Mouse (Mus musculus) stomach, embryonic 14.5 days (tissue): Measurements from ENCODE around the gene Gas8. TPM values are rescaled to one million over a fixed set of nuclear protein-coding genes. Genes with fewer than 3 reads are reported as not detected.
A peak's percentile ranks its signal among the peaks of the same experiment; 100 is the strongest.
"Not testable (repeated sequence)": the region's sequence is repeated elsewhere in the genome, so short reads cannot be mapped to it uniquely, and the experiment has no call there.

Experiments used
- ATAC-seq: fragments of 200-750 bp; cut with Nextera tagmentation; 2 replicates; pipeline ENCODE4 v1.8.0; 2017; ENCODE audit warnings: low read depth, moderate TSS enrichment; ENCODE audit not compliant: insufficient number of reproducible peaks, insufficient read depth, low FRiP score
- H3K27ac ChIP-seq: fragments of 300-500 bp; sonication (generic); 2 replicates; pipeline ENCODE4 v1.5.1; 2014; ENCODE audit warnings: mild to moderate bottlenecking, low read length, moderate library complexity, mixed read lengths
- H3K27me3 ChIP-seq: fragments of 300-500 bp; sonication (generic); 2 replicates; pipeline ENCODE4 v1.6.1; 2014; ENCODE audit warnings: low read length, control low read depth, mixed read lengths; ENCODE audit not compliant: control insufficient read depth, insufficient read depth
- H3K36me3 ChIP-seq: fragments of 300-500 bp; sonication (generic); 2 replicates; pipeline ENCODE4 v1.6.1; 2014; ENCODE audit warnings: mild to moderate bottlenecking, control low read depth, low read length, moderate library complexity, mixed read lengths; ENCODE audit not compliant: control insufficient read depth, insufficient read depth
- H3K4me1 ChIP-seq: fragments of 300-500 bp; sonication (generic); 2 replicates; pipeline ENCODE4 v1.6.1; 2014; ENCODE audit warnings: low read length, control low read depth, mixed read lengths; ENCODE audit not compliant: control insufficient read depth, insufficient read depth
- H3K4me2 ChIP-seq: fragments of 300-500 bp; sonication (generic); replicated peaks from 2 replicates; pipeline ENCODE4 v1.6.1; 2014; ENCODE audit warnings: low read depth, low read length, control low read depth
- H3K4me3 ChIP-seq: fragments of 300-500 bp; sonication (generic); 2 replicates; pipeline ENCODE4 v1.5.1; 2014; ENCODE audit warnings: low read depth, low read length, control low read depth
- H3K9ac ChIP-seq: fragments of 300-500 bp; sonication (generic); replicated peaks from 2 replicates; pipeline ENCODE4 v1.6.1; 2014; ENCODE audit warnings: low read depth, mild to moderate bottlenecking, control low read depth, low read length, moderate library complexity, mixed read lengths
- H3K9me3 ChIP-seq: fragments of 300-500 bp; sonication (generic); 2 replicates; pipeline ENCODE4 v1.6.1; 2016; ENCODE audit warnings: low read depth, low read length, control low read depth; ENCODE audit not compliant: control insufficient read depth
- WGBS: fragments of 180-500 bp; shearing (Covaris S2); extraction: QIAGEN DNeasy Blood & Tissue Kit; methylation state at CpG from one replicate; pipeline ENCODE4 v1.1.7; 2014; 5-methylcytosine and 5-hydroxymethylcytosine counted together
- polyA plus RNA-seq: library from polyadenylated mRNA; unstranded; fragments of >200 nt; fragmentation: Nextera tagmentation; extraction: Ambion mirVana; gene quantifications from 2 replicates; pipeline ENCODE4 v1.2.1, GENCODE M21; 2014

The Gas8 gene
- polyA plus RNA-seq: 31.3 and 32.5 TPM in 2 replicates

DNA sequence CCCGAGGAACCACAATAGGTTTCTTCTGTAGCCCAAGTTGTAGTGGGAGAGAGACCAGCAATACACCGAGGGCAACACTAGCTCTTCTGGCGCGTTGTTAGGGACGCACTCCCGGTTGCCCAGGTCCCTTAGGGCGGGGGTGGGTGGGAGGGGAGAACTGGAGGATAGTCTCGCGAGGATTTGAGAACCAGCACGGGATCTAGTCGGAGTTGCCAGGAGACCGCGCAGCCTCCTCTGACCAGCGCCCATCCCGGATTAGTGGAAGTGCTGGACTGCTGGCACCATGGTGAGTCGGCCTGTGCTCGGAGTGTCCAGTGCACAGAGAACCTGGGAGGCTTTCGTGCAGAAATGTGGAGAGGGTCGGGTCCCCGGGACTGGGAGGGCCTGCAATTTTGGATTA, at the start of gene Gas8:
Gene Gas8 (plus strand): TSS at position 168 of the 400 bp plus-strand sequence.
- H3K36me3 ChIP-seq: peaks cover 13% of the 10 kb centered on the region; the same call in 1 of the 2 replicates
- no peaks in the 10 kb centered on the region for H3K9me3 ChIP-seq
- H3K4me3 ChIP-seq: peak within 1 kb of the TSS; percentile 86
- peak within 1 kb of the TSS; percentile 64 for H3K9ac ChIP-seq
- ATAC-seq: peak; percentile 95
- H3K4me1 ChIP-seq: peaks cover 7% of the 10 kb centered on the region
- H3K4me2 ChIP-seq: peak within 1 kb of the TSS; percentile 96
- H3K27me3 ChIP-seq: peaks cover 12% of the 10 kb centered on the region; the same call in 1 of the 2 replicates
- WGBS: 0% methylated on average over 20 of the region's 20 CpGs
- no peak within 1 kb of the TSS for H3K27ac ChIP-seq

- H3K9ac ChIP-seq, H3K4me1 ChIP-seq: not testable (repeated sequence)
- WGBS: 42% methylated on average over 6 of the region's 6 CpGs
These were observed 45.6 kb upstream of the Gas8 start for GRCm38 (mm10) chr8:123472991-123473390.

GRCm38 (mm10) chr8:123474549-123474948, 44.1 kb upstream of the Gas8 start:
- H3K27ac ChIP-seq: not testable (repeated sequence)

More at GRCm38 (mm10) chr8:123472991-123473390, 45.6 kb upstream of the Gas8 start:
- not testable (repeated sequence) for H3K4me3 ChIP-seq, H3K4me2 ChIP-seq, ATAC-seq, H3K36me3 ChIP-seq, H3K27ac ChIP-seq, H3K9me3 ChIP-seq, H3K27me3 ChIP-seq

GRCm38 (mm10) chr8:123476911-123477736, 41.5 kb upstream of the Gas8 start:
- H3K4me2 ChIP-seq: peak overlapping the region; percentile 56
- peaks cover 5% of the 10 kb centered on the region; the same call in 1 of the 2 replicates for H3K4me1 ChIP-seq
- no peaks in the 10 kb centered on the region for H3K9me3 ChIP-seq
- H3K4me3 ChIP-seq: peak overlapping the region; percentile 79
- H3K9ac ChIP-seq: peak overlapping the region; percentile 63
- peak overlapping the region; percentile 93 for H3K27ac ChIP-seq
- ATAC-seq: peak; percentile 39; the same call in 1 of the 2 replicates
- H3K27me3 ChIP-seq: no peaks in the 10 kb centered on the region
- peaks cover 14% of the 10 kb centered on the region; the same call in 1 of the 2 replicates for H3K36me3 ChIP-seq
- 11% methylated on average over 34 of the region's 34 CpGs for WGBS

More at GRCm38 (mm10) chr8:123474549-123474948, 44.1 kb upstream of the Gas8 start:
- H3K9ac ChIP-seq, H3K36me3 ChIP-seq, ATAC-seq, H3K4me3 ChIP-seq, H3K4me2 ChIP-seq, H3K27me3 ChIP-seq, H3K4me1 ChIP-seq, H3K9me3 ChIP-seq: not testable (repeated sequence)
- 64% methylated on average over 5 of the region's 5 CpGs for WGBS

DNA sequence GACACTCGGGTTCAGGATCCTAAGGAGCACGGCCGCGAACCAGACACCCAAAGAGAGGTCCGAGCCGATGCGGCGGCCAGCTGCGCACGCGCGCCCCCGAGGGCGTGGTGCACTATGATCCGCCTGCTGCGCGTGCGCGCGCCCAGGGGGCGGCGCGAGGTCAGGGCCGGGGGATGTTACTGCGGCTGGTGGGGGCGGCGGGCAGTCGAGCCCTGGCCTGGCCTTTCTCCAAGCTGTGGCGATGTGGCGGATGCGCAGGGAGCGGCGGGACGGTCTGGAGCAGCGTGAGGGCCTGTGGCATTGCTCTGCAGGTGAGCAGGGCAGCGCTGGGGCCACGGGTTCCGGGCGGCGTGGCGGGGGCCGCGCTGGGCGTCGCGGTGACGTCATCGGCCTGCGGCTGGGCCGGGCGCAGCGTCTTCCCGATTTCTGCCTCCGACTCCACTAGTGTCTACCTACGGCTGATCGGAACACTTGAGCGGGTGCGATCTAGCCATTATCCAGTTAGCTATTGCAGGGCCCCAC, 40.8 kb upstream of the Gas8 start, which contains the start of gene Afg3l1:
Gene Afg3l1 (plus strand): TSS at position 167 of the 522 bp plus-strand sequence.
- Histone ChIP-seq H3K9me3 (no peaks in the 10 kb centered on the region), H3K27ac (peak within 1 kb of the TSS; percentile 93), H3K4me1 (peaks cover 5% of the 10 kb centered on the region; the same call in 1 of the 2 replicates), H3K36me3 (peaks cover 17% of the 10 kb centered on the region; the same call in 1 of the 2 replicates), H3K27me3 (no peaks in the 10 kb centered on the region), H3K9ac (peak within 1 kb of the TSS; percentile 63), H3K4me3 (peak within 1 kb of the TSS; percentile 79), H3K4me2 (peak within 1 kb of the TSS; percentile 88)
- peak; percentile 90 for ATAC-seq
- under 1% methylated on average over 58 of the region's 58 CpGs for WGBS

DNA sequence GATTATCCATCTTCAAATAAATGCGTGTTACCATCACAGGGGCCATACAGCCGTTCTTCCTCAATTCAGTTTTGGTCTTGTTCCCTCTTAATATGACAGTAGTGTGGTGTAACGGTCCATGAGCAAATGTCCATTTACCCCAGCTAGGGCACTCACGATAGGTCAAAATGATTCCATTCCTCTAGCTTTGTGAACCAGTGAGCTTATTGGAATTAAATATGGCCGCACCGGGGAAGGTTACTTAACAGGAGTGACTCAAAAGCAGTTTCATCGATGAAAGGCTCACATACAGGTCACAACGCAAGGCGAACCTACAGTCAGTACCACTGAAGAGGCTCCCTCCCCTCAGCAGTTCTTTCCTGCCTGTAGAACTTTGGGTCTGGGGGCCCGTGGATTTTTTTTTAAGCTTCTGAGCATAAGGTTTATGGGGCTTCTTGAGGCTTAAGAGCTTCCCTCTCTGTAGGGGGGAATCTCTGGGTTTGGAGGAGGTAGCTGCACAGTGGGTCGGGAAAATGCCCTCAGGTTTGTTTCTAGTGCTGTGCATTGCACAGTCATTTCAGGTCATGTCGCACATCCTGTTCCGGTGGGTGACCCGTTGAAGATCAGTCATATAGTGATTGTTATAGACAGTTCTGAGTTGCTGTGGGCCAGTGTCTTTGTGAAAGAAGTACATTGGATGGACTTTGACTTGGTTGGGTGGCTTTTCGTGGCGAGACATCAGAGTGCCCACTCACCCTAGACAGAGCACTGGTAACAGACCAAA, 40.0 kb upstream of the Gas8 start:
- WGBS: 32% methylated on average over 16 of the region's 16 CpGs
- ATAC-seq: no peak
- H3K4me2 ChIP-seq: peak overlapping the region; percentile 88
- H3K9me3 ChIP-seq: no peaks in the 10 kb centered on the region
- H3K4me1 ChIP-seq: peaks cover 5% of the 10 kb centered on the region; the same call in 1 of the 2 replicates
- H3K36me3 ChIP-seq: peaks cover 21% of the 10 kb centered on the region; the same call in 1 of the 2 replicates
- peak overlapping the region; percentile 63 for H3K9ac ChIP-seq
- H3K27me3 ChIP-seq: no peaks in the 10 kb centered on the region
- peak overlapping the region; percentile 79 for H3K4me3 ChIP-seq
- H3K27ac ChIP-seq: no peak overlapping the region; the same call in 1 of the 2 replicates

DNA sequence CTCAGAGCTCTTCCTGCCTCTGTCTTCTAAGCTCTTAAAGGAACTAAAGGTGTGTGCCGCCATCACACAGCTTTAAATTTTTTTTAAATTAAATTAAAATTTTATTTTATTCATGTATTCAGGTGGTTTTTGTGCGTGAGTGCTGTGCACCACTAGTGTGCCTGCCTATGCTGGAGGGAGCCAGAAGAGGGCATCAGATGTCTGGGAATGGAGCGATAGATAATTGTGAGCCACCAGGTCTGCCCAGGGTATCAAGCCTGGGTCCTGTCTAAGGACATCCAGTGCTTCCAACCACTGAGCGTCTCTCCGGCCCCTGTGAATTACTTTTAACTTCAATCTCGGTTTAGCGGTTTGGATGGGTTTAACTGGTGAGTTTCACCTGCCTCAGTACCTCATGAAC, 36.0 kb upstream of the Gas8 start:
- H3K27me3 ChIP-seq: no peaks in the 10 kb centered on the region
- no peak overlapping the region for H3K4me2 ChIP-seq
- H3K4me1 ChIP-seq: peaks cover 5% of the 10 kb centered on the region; the same call in 1 of the 2 replicates
- no peak overlapping the region for H3K9ac ChIP-seq
- peaks cover 48% of the 10 kb centered on the region for H3K36me3 ChIP-seq
- H3K4me3 ChIP-seq: no peak overlapping the region
- H3K27ac ChIP-seq: no peak overlapping the region
- 85% methylated on average over 7 of the region's 7 CpGs for WGBS
- H3K9me3 ChIP-seq: no peaks in the 10 kb centered on the region
- ATAC-seq: no peak
